ENCODE assay signal across 23 mouse cellular contexts in genomic region chr12:75539228-75539627, GRCm38 (mm10).
"Had no signal": no experiment of that assay in that cellular context is flagged by ENCODE, and none has a peak within 500 bp of the region (broad histone marks: within the 10 kb centered on the region; RNA-seq: fewer than 3 reads in every experiment).

No protein-coding gene starts in this region.

- H3K9ac ChIP-seq: forebrain, postnatal 0 days; heart, embryonic 12.5 days; hindbrain, embryonic 13.5 days; hindbrain, embryonic 15.5 days; limb, embryonic 12.5 days; liver, embryonic 13.5 days; liver, embryonic 15.5 days had no signal

- H3K27me3 ChIP-seq: heart, embryonic 12.5 days; hindbrain, embryonic 13.5 days; hindbrain, embryonic 15.5 days; limb, embryonic 12.5 days; liver, embryonic 13.5 days; liver, embryonic 15.5 days had no signal

- H3K36me3 ChIP-seq: heart, embryonic 10.5 days; heart, embryonic 12.5 days; hindbrain, embryonic 13.5 days; hindbrain, embryonic 15.5 days; limb, embryonic 10.5 days; limb, embryonic 12.5 days; liver, embryonic 13.5 days; liver, embryonic 15.5 days had no signal

- H3K4me3 ChIP-seq: heart, embryonic 10.5 days; heart, embryonic 12.5 days; hindbrain, embryonic 13.5 days; hindbrain, embryonic 15.5 days; layer of hippocampus, adult 2 months; left cerebral cortex, adult 2 months; limb, embryonic 10.5 days; limb, embryonic 12.5 days; liver, embryonic 13.5 days; liver, embryonic 15.5 days had no signal

- DNase-seq: forebrain, postnatal 0 days; gastrocnemius, postnatal 14 days; gastrocnemius, postnatal 36 days; heart, adult 18-20 months; heart, postnatal 10 days; heart, postnatal 36 days; kidney, adult 11 months; kidney, adult 2 months; kidney, postnatal 10 days; kidney, postnatal 25 days; kidney, postnatal 4 days; liver, embryonic 13.5 days had no signal

- H3K4me2 ChIP-seq: heart, embryonic 12.5 days; hindbrain, embryonic 13.5 days; hindbrain, embryonic 15.5 days; limb, embryonic 12.5 days; liver, embryonic 11.5 days; liver, embryonic 13.5 days; liver, embryonic 15.5 days had no signal

- H3K27ac ChIP-seq: heart, embryonic 10.5 days; hindbrain, embryonic 13.5 days; hindbrain, embryonic 15.5 days; layer of hippocampus, adult 2 months; left cerebral cortex, adult 2 months; limb, embryonic 10.5 days; limb, embryonic 12.5 days; liver, embryonic 13.5 days; liver, embryonic 15.5 days had no signal

- H3K9me3 ChIP-seq: heart, embryonic 10.5 days; heart, embryonic 12.5 days; hindbrain, embryonic 13.5 days; hindbrain, embryonic 15.5 days; limb, embryonic 10.5 days; limb, embryonic 12.5 days; liver, embryonic 13.5 days; liver, embryonic 15.5 days had no signal

- ATAC-seq: forebrain, postnatal 0 days; inflammation-experienced regulatory T-cells, adult 6 months had no signal
